Mouse (Mus musculus) T-helper 1 cell (primary cell): Measurements from ENCODE around the gene Slc43a1.

Experiments
- in situ Hi-C: fragments of 300-600 bp; cut with MboI, MseI; formaldehyde crosslinking; loops from one replicate; pipeline ENCODE4 v1.15.1; 2025; ENCODE audit warnings: high pct_unique_total_duplicates

Gene Slc43a1

GRCm38 (mm10) chr2:84838593-84838949 is at the start of gene Slc43a1:
TSS of gene Slc43a1 (plus strand) at chr2:84838850.
- in situ Hi-C loops = no loop called here

- in situ Hi-C loops = no loop called here
Measured at GRCm38 (mm10) chr2:84790418-84790817, 48.2 kb upstream of the Slc43a1 start.

GRCm38 (mm10) chr2:84792516-84792915 is 46.1 kb upstream of the Slc43a1 start:
- in situ Hi-C loops = no loop called here

- in situ Hi-C loops = no loop called here
Measured at GRCm38 (mm10) chr2:84793154-84793553, 45.5 kb upstream of the Slc43a1 start.

GRCm38 (mm10) chr2:84793871-84794270 is 44.8 kb upstream of the Slc43a1 start:
- in situ Hi-C loops = no loop called here

- in situ Hi-C loops = loop anchor here (5.0 kb wide), 1 partner anchor 61 kb away; no protein-coding TSS in a partner anchor
Measured at GRCm38 (mm10) chr2:84797833-84798492, 40.7 kb upstream of the Slc43a1 start.

GRCm38 (mm10) chr2:84798493-84798921 is 40.1 kb upstream of the Slc43a1 start, which contains the start of gene Ube2l6:
TSS of gene Ube2l6 (plus strand) at chr2:84798828.
- in situ Hi-C loops = loop anchor here (5.0 kb wide), 1 partner anchor 61 kb away; no protein-coding TSS in a partner anchor

GRCm38 (mm10) chr2:84799041-84799561 is 39.5 kb upstream of the Slc43a1 start:
- in situ Hi-C loops = loop anchor here (5.0 kb wide), 1 partner anchor 62 kb away; no protein-coding TSS in a partner anchor

GRCm38 (mm10) chr2:84800304-84800703 is 38.3 kb upstream of the Slc43a1 start:
- in situ Hi-C loops = loop anchor here (10.0 kb wide), 1 partner anchor 286 kb away; no protein-coding TSS in a partner anchor

GRCm38 (mm10) chr2:84801223-84801622 is 37.4 kb upstream of the Slc43a1 start:
- in situ Hi-C loops = loop anchor here (10.0 kb wide), 1 partner anchor 286 kb away; no protein-coding TSS in a partner anchor

GRCm38 (mm10) chr2:84803963-84804362 is 34.7 kb upstream of the Slc43a1 start:
- in situ Hi-C loops = loop anchor here (10.0 kb wide), 1 partner anchor 289 kb away; no protein-coding TSS in a partner anchor

GRCm38 (mm10) chr2:84806546-84806945 is 32.1 kb upstream of the Slc43a1 start:
- in situ Hi-C loops = loop anchor here (10.0 kb wide), 1 partner anchor 292 kb away; no protein-coding TSS in a partner anchor

GRCm38 (mm10) chr2:84809330-84809729 is 29.3 kb upstream of the Slc43a1 start:
- in situ Hi-C loops = loop anchor here (10.0 kb wide), 1 partner anchor 295 kb away; no protein-coding TSS in a partner anchor

- in situ Hi-C loops = no loop called here
Measured at GRCm38 (mm10) chr2:84810526-84810885, 28.1 kb upstream of the Slc43a1 start.

- in situ Hi-C loops = no loop called here
Measured at GRCm38 (mm10) chr2:84810886-84811577, 27.6 kb upstream of the Slc43a1 start.

GRCm38 (mm10) chr2:84811880-84812279 is 26.8 kb upstream of the Slc43a1 start:
- in situ Hi-C loops = no loop called here

- in situ Hi-C loops = no loop called here
Measured at GRCm38 (mm10) chr2:84812676-84813075, 26.0 kb upstream of the Slc43a1 start.

- in situ Hi-C loops = no loop called here
Measured at GRCm38 (mm10) chr2:84819861-84820260, 18.8 kb upstream of the Slc43a1 start.

- in situ Hi-C loops = no loop called here
Measured at GRCm38 (mm10) chr2:84822552-84822951, 16.1 kb upstream of the Slc43a1 start, which contains the start of gene Smtnl1. TSS of gene Smtnl1 (minus strand) at chr2:84822652.

- in situ Hi-C loops = no loop called here
Measured at GRCm38 (mm10) chr2:84823237-84823636, 15.4 kb upstream of the Slc43a1 start.

- in situ Hi-C loops = no loop called here
Measured at GRCm38 (mm10) chr2:84826488-84827282, 12.0 kb upstream of the Slc43a1 start, which contains the start of gene Timm10. TSS of gene Timm10 (plus strand) at chr2:84826997.
